Mouse (Mus musculus) v-Abl transformed pro-B cells (cell line): Measurements from ENCODE around the gene Bag2.
"Not testable (repeated sequence)": the region's sequence is repeated elsewhere in the genome, so short reads cannot be mapped to it uniquely, and the experiment has no call there.

Source experiments
- in situ Hi-C, 2 experiments: fragments of 400-800 bp; cut with MboI; formaldehyde crosslinking; loops; one replicate each; pipeline ENCODE4 v1.15.1; 2025; ENCODE audit not compliant: unreplicated experiment in 2 of 2

The Bag2 gene

GRCm38 (mm10) chr1:33751283-33751682 lies 6.3 kb downstream of the Bag2 start:
- in situ Hi-C loops: no loop called here

- in situ Hi-C loops: not testable (repeated sequence)
Observed at GRCm38 (mm10) chr1:33749709-33750108, 7.9 kb downstream of the Bag2 start.

GRCm38 (mm10) chr1:33749109-33749508 lies 8.5 kb downstream of the Bag2 start:
- in situ Hi-C loops: no loop called here

- in situ Hi-C loops: no loop called here
Observed at GRCm38 (mm10) chr1:33745901-33746300, 11.7 kb downstream of the Bag2 start.

GRCm38 (mm10) chr1:33744815-33745214 lies 12.8 kb downstream of the Bag2 start:
- in situ Hi-C loops: not testable (repeated sequence)

GRCm38 (mm10) chr1:33742903-33743302 lies 14.7 kb downstream of the Bag2 start:
- in situ Hi-C loops: no loop called here

GRCm38 (mm10) chr1:33739302-33739701 lies 18.3 kb downstream of the Bag2 start:
- in situ Hi-C loops: loop anchor here (5.0 kb wide), 2 partner anchors 52 to 67 kb away; no protein-coding TSS in a partner anchor

GRCm38 (mm10) chr1:33738681-33739278 lies 18.8 kb downstream of the Bag2 start:
- in situ Hi-C loops: loop anchor here (5.0 kb wide), 2 partner anchors 51 to 66 kb away; no protein-coding TSS in a partner anchor

- in situ Hi-C loops: loop anchor here (5.0 kb wide), 2 partner anchors 51 to 66 kb away; no protein-coding TSS in a partner anchor
Observed at GRCm38 (mm10) chr1:33738281-33738680, 19.3 kb downstream of the Bag2 start.

GRCm38 (mm10) chr1:33734001-33734685 lies 23.5 kb downstream of the Bag2 start:
- in situ Hi-C loops: no loop called here

GRCm38 (mm10) chr1:33733044-33733443 lies 24.6 kb downstream of the Bag2 start:
- in situ Hi-C loops: no loop called here

GRCm38 (mm10) chr1:33725086-33725485 lies 32.5 kb downstream of the Bag2 start:
- in situ Hi-C loops: no loop called here

GRCm38 (mm10) chr1:33724516-33724915 lies 33.1 kb downstream of the Bag2 start:
- in situ Hi-C loops: no loop called here

GRCm38 (mm10) chr1:33721020-33721419 lies 36.6 kb downstream of the Bag2 start:
- in situ Hi-C loops: no loop called here

GRCm38 (mm10) chr1:33720231-33720630 lies 37.4 kb downstream of the Bag2 start:
- in situ Hi-C loops: no loop called here

- in situ Hi-C loops: no loop called here
Observed at GRCm38 (mm10) chr1:33719733-33720225, 37.8 kb downstream of the Bag2 start, which contains the start of gene Rab23. Gene Rab23, plus strand, starts transcription at chr1:33719887.

- in situ Hi-C loops: no loop called here
Observed at GRCm38 (mm10) chr1:33717636-33718035, 40.0 kb downstream of the Bag2 start.

GRCm38 (mm10) chr1:33714796-33715195 lies 42.8 kb downstream of the Bag2 start:
- in situ Hi-C loops: no loop called here

- in situ Hi-C loops: no loop called here
Observed at GRCm38 (mm10) chr1:33712026-33712425, 45.6 kb downstream of the Bag2 start.

GRCm38 (mm10) chr1:33709615-33710014 lies 48.0 kb downstream of the Bag2 start:
- in situ Hi-C loops: no loop called here

GRCm38 (mm10) chr1:33701244-33701643 lies 56.4 kb downstream of the Bag2 start:
- in situ Hi-C loops: no loop called here

- in situ Hi-C loops: loop anchor here in 1 of 2 experiments (25.0 kb wide), 1 partner anchor 716 kb away; no protein-coding TSS in a partner anchor
Observed at GRCm38 (mm10) chr1:33696016-33696415, 61.6 kb downstream of the Bag2 start.
